Mouse (Mus musculus): Measurements from ENCODE around the gene Mss51. TPM values are rescaled to one million over a fixed set of nuclear protein-coding genes. Genes with fewer than 3 reads are reported as not detected.

Mss51 gene
- polyA plus RNA-seq, 1 experiment from 2014 or later = 0.55 TPM

Other genes with a start within 250 kb of the Mss51 start
- gene Kcnk16, start 227.7 kb downstream of the Mss51 start, polyA plus RNA-seq (2015; fragmentation: Nextera tagmentation; extraction: Ambion mirVana) = 10.6 and 11.3 TPM in 2 replicates
- 5.0 and 5.1 TPM in 2 replicates for gene Nudt13, start 202.2 kb downstream of the Mss51 start, polyA plus RNA-seq (2015; fragmentation: Nextera tagmentation; extraction: Ambion mirVana)
- gene Ecd, start 148.8 kb downstream of the Mss51 start, polyA plus RNA-seq (2015; fragmentation: Nextera tagmentation; extraction: Ambion mirVana) = 24.5 and 24.8 TPM in 2 replicates
- gene Fam149b, start 148.7 kb downstream of the Mss51 start, polyA plus RNA-seq (2015; fragmentation: Nextera tagmentation; extraction: Ambion mirVana) = 7.1 and 8.8 TPM in 2 replicates
- 94.0 and 103 TPM in 2 replicates for gene Dnajc9, start 108.0 kb downstream of the Mss51 start, polyA plus RNA-seq (2015; fragmentation: Nextera tagmentation; extraction: Ambion mirVana)
- gene Mrps16, start 103.3 kb downstream of the Mss51 start, polyA plus RNA-seq (2015; fragmentation: Nextera tagmentation; extraction: Ambion mirVana) = 40.4 and 47.2 TPM in 2 replicates
- 0.09 TPM in 1 of 2 replicates, not detected in the other for gene Cfap70, start 44.7 kb downstream of the Mss51 start, polyA plus RNA-seq (2015; fragmentation: Nextera tagmentation; extraction: Ambion mirVana)
- gene Anxa7, start 16.8 kb downstream of the Mss51 start, polyA plus RNA-seq (2015; fragmentation: Nextera tagmentation; extraction: Ambion mirVana) = 40.3 and 40.6 TPM in 2 replicates
- gene Ppp3cb, start 49.7 kb upstream of the Mss51 start, polyA plus RNA-seq (2015; fragmentation: Nextera tagmentation; extraction: Ambion mirVana) = 10.9 and 13.3 TPM in 2 replicates
- gene Usp54, start 144.2 kb upstream of the Mss51 start, polyA plus RNA-seq (2015; fragmentation: Nextera tagmentation; extraction: Ambion mirVana) = 0.89 and 1.0 TPM in 2 replicates
- gene Myoz1, start 159.6 kb upstream of the Mss51 start, polyA plus RNA-seq (2015; fragmentation: Nextera tagmentation; extraction: Ambion mirVana) = 2.0 and 5.6 TPM in 2 replicates
- 0.43 and 1.1 TPM in 2 replicates for gene Synpo2l, start 171.5 kb upstream of the Mss51 start, polyA plus RNA-seq (2015; fragmentation: Nextera tagmentation; extraction: Ambion mirVana)
- 36.5 and 46.0 TPM in 2 replicates for gene Sec24c, start 177.4 kb upstream of the Mss51 start, polyA plus RNA-seq (2015; fragmentation: Nextera tagmentation; extraction: Ambion mirVana)
- 5.0 and 5.4 TPM in 2 replicates for gene Fut11, start 198.1 kb upstream of the Mss51 start, polyA plus RNA-seq (2015; fragmentation: Nextera tagmentation; extraction: Ambion mirVana)
- gene Chchd1, start 206.1 kb upstream of the Mss51 start, polyA plus RNA-seq (2015; fragmentation: Nextera tagmentation; extraction: Ambion mirVana) = 80.3 and 86.5 TPM in 2 replicates
- gene Zswim8, start 210.7 kb upstream of the Mss51 start, polyA plus RNA-seq (2015; fragmentation: Nextera tagmentation; extraction: Ambion mirVana) = 6.1 and 6.3 TPM in 2 replicates
- gene Ndst2, start 237.7 kb upstream of the Mss51 start, polyA plus RNA-seq (2015; fragmentation: Nextera tagmentation; extraction: Ambion mirVana) = 14.5 and 16.7 TPM in 2 replicates

Data from liver, embryonic 16.5 days (tissue).